Mouse (Mus musculus) cortical plate, adult 2 months (tissue): ENCODE data around the gene S1pr2. TPM values are rescaled to one million over a fixed set of nuclear protein-coding genes. Genes with fewer than 3 reads are reported as not detected.

Experiments used
- H3K27ac ChIP-seq: fragments of 200-500 bp; 2 replicates; pipeline ENCODE4 v1.5.1; 2012; ENCODE audit warnings: low read length, control low read depth, inconsistent platforms; ENCODE audit not compliant: insufficient read depth
- H3K4me1 ChIP-seq: fragments of 200-500 bp; 2 replicates; pipeline ENCODE4 v1.6.1; 2011; ENCODE audit warnings: low read length; ENCODE audit not compliant: control insufficient read depth, insufficient read depth
- H3K4me3 ChIP-seq: fragments of 200-500 bp; 2 replicates; pipeline ENCODE4 v1.5.1; 2011; ENCODE audit warnings: mild to moderate bottlenecking, low read length, control low read depth; ENCODE audit not compliant: insufficient read depth
- CTCF ChIP-seq: fragments of 200-500 bp; IDR thresholded peaks from 2 replicates; pipeline ENCODE4 v1.5.1; 2011; ENCODE audit warnings: mild to moderate bottlenecking, control low read depth, low read length; ENCODE audit not compliant: insufficient read depth; ENCODE audit errors: extremely low read depth
- POLR2A ChIP-seq: fragments of 200-500 bp; IDR thresholded peaks from 2 replicates; pipeline ENCODE4 v1.6.1; 2011; ENCODE audit warnings: mild to moderate bottlenecking, low read length, control low read depth; ENCODE audit not compliant: insufficient read depth; ENCODE audit errors: extremely low read depth
- polyA plus RNA-seq: library from polyadenylated mRNA; depleted of rRNA; stranded (reverse); fragments of >200 nt; gene quantifications from 2 replicates; pipeline ENCODE4 v1.2.3, GENCODE M21; 2012

Gene S1pr2
- polyA plus RNA-seq, 1 experiment = 1.5 TPM

DNA sequence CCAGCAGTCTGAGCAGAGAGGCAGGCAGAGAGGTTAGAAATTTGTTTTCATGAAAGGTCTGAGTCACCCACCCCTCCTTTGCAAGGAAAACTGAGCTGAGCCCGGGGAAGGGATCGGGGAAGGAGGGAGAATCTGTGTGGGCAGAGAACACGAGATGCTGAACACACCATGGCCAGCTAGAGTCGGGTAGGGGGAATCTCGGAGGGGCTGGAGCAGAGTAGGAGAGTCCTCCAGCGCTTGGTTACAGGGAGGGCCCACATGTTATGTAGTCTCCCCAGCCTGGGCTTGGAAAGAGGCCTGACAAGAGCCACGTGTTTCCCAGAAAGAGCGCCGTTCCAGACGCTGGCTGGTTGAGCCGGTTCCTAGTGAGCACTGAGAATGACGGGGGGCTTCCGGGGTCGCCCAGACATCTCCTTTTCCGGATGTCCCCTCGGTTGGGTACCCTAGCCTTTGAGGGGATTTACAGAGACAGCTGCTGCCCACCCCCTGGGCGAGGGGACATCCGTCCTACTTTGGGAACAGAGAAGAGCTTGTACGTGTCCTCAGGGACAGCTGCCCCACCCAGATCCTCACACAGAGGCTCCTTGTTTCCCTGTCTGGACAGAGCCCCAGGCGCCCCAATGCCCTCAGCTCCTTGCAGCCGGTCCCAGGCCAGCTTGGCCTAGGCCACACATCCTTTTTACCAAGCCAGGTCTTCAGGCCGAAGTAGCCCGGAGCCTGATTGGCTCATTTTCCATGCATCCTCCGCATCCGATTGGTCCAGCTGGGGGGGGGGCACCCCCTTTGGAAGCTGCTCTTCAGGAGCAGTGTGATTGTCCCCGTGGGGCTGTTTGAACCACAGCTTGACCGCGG, 4.2 kb downstream of the S1pr2 start:
- Histone ChIP-seq H3K4me1 (no peaks in the 10 kb centered on the region), H3K27ac (peak overlapping the region; percentile 32), H3K4me3 (no peak overlapping the region)
- TF ChIP-seq POLR2A = no peak
- no peak for TF ChIP-seq CTCF

DNA sequence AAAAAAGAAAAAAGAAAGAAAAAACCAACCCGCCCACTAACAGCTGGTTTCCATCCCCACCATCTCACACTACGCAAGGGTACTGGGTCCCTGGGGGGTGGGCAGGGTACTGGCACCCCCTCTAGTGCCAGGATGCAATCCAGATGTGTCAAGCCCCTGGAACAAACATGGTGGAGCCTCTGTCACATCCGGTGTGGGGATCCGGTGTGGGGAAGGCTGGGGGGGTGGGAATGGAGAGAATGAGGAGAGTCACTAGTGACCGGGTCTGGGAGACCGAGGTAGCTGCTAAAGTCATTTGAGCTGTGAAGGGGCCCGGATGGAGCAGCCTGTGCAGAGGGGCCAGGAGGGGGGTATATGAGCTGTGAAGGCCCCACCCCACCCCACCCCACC, 4.8 kb downstream of the S1pr2 start:
- no peak overlapping the region for H3K4me3 ChIP-seq
- no peaks in the 10 kb centered on the region for H3K4me1 ChIP-seq
- no peak for TF ChIP-seq CTCF
- TF ChIP-seq POLR2A = no peak
- no peak overlapping the region for H3K27ac ChIP-seq

DNA sequence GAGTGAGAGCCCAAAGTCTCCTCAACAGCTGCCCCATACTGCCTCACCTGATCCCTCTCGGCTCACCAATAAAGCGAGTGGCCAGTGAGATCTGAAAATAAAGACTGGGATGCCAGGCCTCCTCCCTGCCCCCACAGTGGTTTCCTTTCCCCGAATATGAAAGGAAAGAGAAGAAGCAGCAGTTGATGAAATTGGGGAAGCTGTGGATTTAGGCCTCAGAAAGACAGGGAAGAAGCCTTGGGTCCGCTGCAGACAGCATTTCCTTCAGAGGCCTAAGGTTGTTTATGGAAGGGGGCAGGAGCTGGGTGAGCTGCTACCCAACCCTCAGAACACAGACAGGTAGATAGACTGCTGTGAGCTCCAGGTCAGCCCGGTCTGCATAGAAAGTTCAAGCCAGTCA, 9.8 kb downstream of the S1pr2 start:
- Histone ChIP-seq H3K27ac (no peak overlapping the region), H3K4me3 (no peak overlapping the region), H3K4me1 (no peaks in the 10 kb centered on the region)
- no peak for TF ChIP-seq POLR2A
- no peak for TF ChIP-seq CTCF

DNA sequence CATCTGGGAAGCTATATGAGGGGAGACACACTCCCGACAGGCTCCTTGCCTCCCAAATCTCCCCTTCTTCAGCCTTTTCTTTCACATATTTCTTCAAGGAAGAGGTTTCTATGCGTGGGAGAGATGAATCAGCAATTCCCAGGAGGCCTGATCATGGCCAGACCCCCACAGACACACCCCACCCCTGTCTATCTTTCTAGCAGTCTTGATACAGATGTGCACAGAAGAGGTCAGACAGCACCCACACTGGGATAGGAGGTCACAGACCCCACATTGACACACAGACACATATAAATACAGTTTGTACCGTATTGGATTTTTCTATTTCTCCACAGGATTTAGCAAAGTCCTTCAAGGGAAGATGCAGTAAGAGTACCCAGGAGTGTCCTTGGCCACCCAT, 10.6 kb downstream of the S1pr2 start:
- no peaks in the 10 kb centered on the region for H3K4me1 ChIP-seq
- H3K27ac ChIP-seq = no peak overlapping the region
- TF ChIP-seq CTCF = no peak
- no peak for TF ChIP-seq POLR2A
- no peak overlapping the region for H3K4me3 ChIP-seq

DNA sequence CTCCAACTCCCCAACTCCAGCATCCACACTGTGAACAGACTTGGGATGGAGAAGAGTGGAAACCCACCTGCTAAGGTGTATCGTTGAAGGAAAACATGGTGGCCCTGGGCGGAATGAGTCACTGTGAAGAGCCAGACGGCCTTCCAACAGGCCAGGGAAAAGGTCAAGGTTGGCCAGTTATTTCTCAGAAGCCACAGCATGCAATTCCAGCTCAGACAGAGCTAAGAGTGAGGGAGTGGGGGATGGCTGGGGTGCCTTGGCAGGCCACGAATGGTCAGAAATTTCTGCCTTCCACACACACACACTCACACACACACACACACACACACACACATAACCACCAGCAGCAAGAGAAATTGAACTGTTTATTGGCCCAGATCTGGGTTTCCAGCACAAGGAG, 11.0 kb downstream of the S1pr2 start:
- no peak for TF ChIP-seq POLR2A
- no peak for TF ChIP-seq CTCF
- no peak overlapping the region for H3K4me3 ChIP-seq
- H3K27ac ChIP-seq = no peak overlapping the region
- no peaks in the 10 kb centered on the region for H3K4me1 ChIP-seq

DNA sequence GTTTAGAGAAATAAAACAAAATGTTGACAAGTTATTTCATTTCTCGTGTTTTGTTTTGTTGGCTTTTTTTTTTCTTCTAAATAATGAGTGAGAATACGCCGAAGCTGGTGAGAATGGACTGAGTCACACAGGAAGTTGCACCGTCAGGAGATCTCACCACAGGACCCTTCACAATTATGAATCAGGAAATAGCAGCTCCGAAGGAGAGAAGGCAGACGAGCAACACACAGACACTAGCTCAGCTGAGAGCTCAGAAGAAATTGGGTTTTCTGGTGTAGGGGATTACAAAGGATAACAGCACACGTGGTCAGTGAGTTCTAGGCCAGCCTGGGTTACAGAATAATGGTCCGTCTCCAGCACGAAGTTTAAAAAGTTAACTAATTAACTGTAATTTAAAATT, 15.0 kb downstream of the S1pr2 start:
- no peaks in the 10 kb centered on the region for H3K4me1 ChIP-seq
- H3K27ac ChIP-seq = no peak overlapping the region
- no peak for TF ChIP-seq POLR2A
- TF ChIP-seq CTCF = no peak

DNA sequence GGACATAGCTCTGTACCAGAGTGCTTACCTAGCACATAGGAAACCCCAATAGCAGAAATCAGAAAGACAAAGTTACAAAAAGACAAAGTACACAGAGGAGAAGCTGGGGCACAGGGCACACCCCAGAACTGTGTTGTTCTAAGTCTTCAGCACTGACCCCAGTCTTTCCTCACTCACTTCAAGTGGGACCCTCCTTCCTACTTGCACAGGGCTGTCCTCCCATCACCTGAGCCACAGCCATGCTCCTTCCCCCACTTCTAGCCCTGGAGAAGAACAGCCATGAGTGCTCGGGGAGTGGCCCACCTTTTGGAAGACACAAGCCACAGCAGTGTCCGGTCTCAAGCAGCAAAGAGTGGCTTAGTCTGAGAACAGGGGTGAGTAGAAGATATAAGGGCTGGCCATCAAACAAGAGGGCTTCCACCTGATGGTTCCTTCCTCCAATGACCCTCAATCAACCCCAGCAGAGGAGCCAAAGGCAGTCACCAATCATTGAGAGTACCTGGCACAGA, 17.1 kb downstream of the S1pr2 start, which contains the start of gene Dnmt1:
Gene Dnmt1 (minus strand): TSS at position 459 of the 509 bp plus-strand sequence.
- no peak within 1 kb of the TSS for H3K27ac ChIP-seq
- TF ChIP-seq POLR2A = no peak
- no peak for TF ChIP-seq CTCF
- H3K4me1 ChIP-seq = no peaks in the 10 kb centered on the region
- H3K4me3 ChIP-seq = no peak within 1 kb of the TSS

More for the DNA sequence above, 15.0 kb downstream of the S1pr2 start:
- H3K4me3 ChIP-seq = no peak overlapping the region

DNA sequence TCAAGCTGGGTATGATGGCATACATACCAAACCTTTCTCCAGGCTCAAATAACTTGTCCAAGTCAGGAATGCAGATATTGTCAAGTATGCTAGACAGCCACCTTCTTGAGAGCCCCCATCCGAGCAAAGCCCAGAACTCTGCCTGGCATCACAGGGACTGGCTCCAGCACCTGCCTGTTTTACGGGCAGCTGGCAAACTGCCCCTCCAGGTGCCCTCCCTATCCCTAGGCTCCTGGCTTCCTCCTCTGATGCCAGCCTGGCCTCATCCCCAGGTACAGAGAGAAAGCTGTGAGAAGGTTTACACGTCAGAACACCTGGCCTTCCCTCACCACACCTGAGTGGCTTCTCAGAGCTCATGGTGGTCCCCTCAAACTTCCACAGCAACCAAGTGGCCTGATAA, 19.6 kb downstream of the S1pr2 start:
- H3K27ac ChIP-seq = no peak overlapping the region
- H3K4me3 ChIP-seq = no peak overlapping the region
- TF ChIP-seq CTCF (no peak), POLR2A (no peak)
- no peaks in the 10 kb centered on the region for H3K4me1 ChIP-seq

DNA sequence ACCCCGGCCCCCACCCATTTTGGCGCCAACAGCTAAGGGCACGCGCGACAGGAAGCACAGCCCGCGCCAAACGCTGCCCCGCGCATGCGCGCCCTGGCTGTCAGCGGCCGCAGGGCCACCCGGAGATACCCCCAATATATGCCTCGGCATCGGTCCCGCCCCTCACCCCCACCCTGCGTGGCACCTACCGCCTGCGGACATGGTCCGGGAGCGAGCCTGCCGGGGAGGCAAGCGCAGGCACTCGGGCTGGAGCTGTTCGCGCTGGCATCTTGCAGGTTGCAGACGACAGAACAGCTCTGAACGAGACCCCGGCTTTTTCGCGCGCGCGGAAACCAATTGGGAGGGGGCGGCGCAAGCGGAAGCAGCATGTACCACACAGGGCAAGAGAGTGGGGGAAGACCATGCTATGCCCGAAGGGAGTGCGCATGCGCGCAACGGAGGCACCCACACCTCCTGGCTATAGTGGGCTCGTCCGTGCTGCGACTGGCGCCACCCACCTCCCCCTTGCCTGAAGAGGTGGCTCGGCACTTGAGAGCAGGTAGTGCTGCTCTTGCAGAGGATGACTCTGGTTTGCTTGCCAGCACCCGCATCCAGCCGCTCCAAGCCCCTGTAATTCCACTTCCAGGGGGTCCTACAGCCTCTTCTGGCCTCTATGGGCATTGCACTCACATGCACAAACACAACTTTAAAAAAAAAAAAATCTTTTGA, 23.9 kb downstream of the S1pr2 start:
- TF ChIP-seq CTCF (no peak), POLR2A (peak; percentile 93)
- peak overlapping the region; percentile 74 for H3K4me3 ChIP-seq
- 0 out of 2 replicates have a peak, but pooled peaks cover 2% of the 10 kb centered on the region for H3K4me1 ChIP-seq
- H3K27ac ChIP-seq = no peak overlapping the region

DNA sequence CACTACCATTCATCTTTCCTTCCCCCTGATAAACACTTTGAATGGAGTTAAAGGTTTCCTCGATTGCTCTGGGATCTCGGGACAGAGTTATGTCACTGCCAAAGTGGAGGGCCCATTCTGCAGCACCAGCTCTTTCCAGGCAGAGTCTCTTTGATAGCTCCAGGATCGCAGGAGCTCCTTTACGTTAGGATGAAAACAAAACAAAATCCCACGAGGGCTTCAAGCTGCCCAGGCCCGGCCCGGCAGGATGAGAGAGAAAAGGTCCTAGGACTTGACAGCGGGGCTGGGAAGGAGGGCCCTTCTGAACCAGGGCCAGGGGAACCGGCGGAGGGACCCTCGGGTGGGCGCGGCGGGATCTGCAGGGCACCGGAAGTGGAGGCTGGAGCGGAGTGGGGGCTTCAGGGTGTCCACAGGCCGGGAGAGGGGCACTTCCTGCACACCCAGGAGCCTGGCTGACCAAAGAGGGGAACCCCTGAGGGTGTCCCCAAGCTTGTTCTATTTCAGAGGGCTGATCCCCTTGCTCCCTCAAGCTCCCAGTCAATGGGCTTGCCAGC, 24.5 kb downstream of the S1pr2 start:
- no peak overlapping the region for H3K27ac ChIP-seq
- H3K4me3 ChIP-seq = peak overlapping the region; percentile 74
- TF ChIP-seq POLR2A (no peak), CTCF (no peak)
- H3K4me1 ChIP-seq = 0 out of 2 replicates have a peak, but pooled peaks cover 2% of the 10 kb centered on the region
